Mouse (Mus musculus) heart, embryonic 13.5 days (tissue): ENCODE measurements at regions not wholly inside any gene's neighbourhood (a gene's known extent, or its start where the extent isn't known, plus 50 kb on each side); places are given as distances from the start of the nearest gene placed in this dataset.

Experiments
- ATAC-seq: fragments of 200-750 bp; cut with Nextera tagmentation; 2 replicates; pipeline ENCODE4 v1.8.0; 2017; ENCODE audit warnings: moderate TSS enrichment; ENCODE audit not compliant: insufficient number of reproducible peaks, low FRiP score, low TSS enrichment; ENCODE audit errors: extremely low read depth
- H3K27ac ChIP-seq: fragments of 300-500 bp; sonication (generic); replicated peaks from 2 replicates; pipeline ENCODE4 v1.5.1; 2015; ENCODE audit warnings: moderate library complexity, mild to moderate bottlenecking, inconsistent platforms
- H3K27me3 ChIP-seq: fragments of 300-500 bp; sonication (generic); replicated peaks from 2 replicates; pipeline ENCODE4 v1.6.1; 2015; ENCODE audit warnings: mild to moderate bottlenecking, inconsistent platforms
- H3K36me3 ChIP-seq: fragments of 300-500 bp; sonication (generic); 2 replicates; pipeline ENCODE4 v1.6.1; 2015; ENCODE audit warnings: mild to moderate bottlenecking, inconsistent platforms
- H3K4me1 ChIP-seq: fragments of 300-500 bp; sonication (generic); 2 replicates; pipeline ENCODE4 v1.6.1; 2015; ENCODE audit warnings: inconsistent platforms
- H3K4me2 ChIP-seq: fragments of 300-500 bp; sonication (generic); 2 replicates; pipeline ENCODE4 v1.6.1; 2015; ENCODE audit warnings: inconsistent platforms, mild to moderate bottlenecking, moderate library complexity
- H3K4me3 ChIP-seq: fragments of 300-500 bp; sonication (generic); 2 replicates; pipeline ENCODE4 v1.5.1; 2015; ENCODE audit warnings: moderate library complexity, mild to moderate bottlenecking, inconsistent platforms
- H3K9ac ChIP-seq: fragments of 300-500 bp; sonication (generic); 2 replicates; pipeline ENCODE4 v1.6.1; 2015; ENCODE audit warnings: inconsistent platforms, mild to moderate bottlenecking, moderate library complexity
- H3K9me3 ChIP-seq: fragments of 300-500 bp; sonication (generic); 2 replicates; pipeline ENCODE4 v1.6.1; 2016; ENCODE audit warnings: inconsistent platforms
- WGBS: fragments of 180-500 bp; shearing (Covaris S2); methylation state at CpG from one replicate; pipeline ENCODE4 v1.1.7; 2015; ENCODE audit warnings: mixed read lengths; 5-methylcytosine and 5-hydroxymethylcytosine counted together

- Histone ChIP-seq H3K27me3 (no peaks in the 10 kb centered on the region), H3K36me3 (no peaks in the 10 kb centered on the region), H3K9ac (no peak overlapping the region), H3K4me3 (no peak overlapping the region), H3K4me1 (peaks cover 5% of the 10 kb centered on the region; the same call in 1 of the 2 replicates), H3K4me2 (no peak overlapping the region), H3K27ac (no peak overlapping the region), H3K9me3 (no peaks in the 10 kb centered on the region)
- no peak for ATAC-seq
- WGBS: 44% methylated on average over 1 of the region's 1 CpGs
These were observed 125.7 kb downstream of the Qrsl1 start for GRCm38 (mm10) chr10:43775807-43776206.

GRCm38 (mm10) chr10:43777612-43778600 is 123.6 kb downstream of the Qrsl1 start:
- Histone ChIP-seq H3K4me1 (peaks cover 5% of the 10 kb centered on the region; the same call in 1 of the 2 replicates), H3K9me3 (peaks cover 7% of the 10 kb centered on the region), H3K4me2 (no peak overlapping the region), H3K36me3 (no peaks in the 10 kb centered on the region), H3K9ac (no peak overlapping the region), H3K4me3 (no peak overlapping the region), H3K27ac (no peak overlapping the region), H3K27me3 (no peaks in the 10 kb centered on the region)
- 82% methylated on average over 28 of the region's 28 CpGs for WGBS
- ATAC-seq: no peak

GRCm38 (mm10) chr10:43780571-43780970 is 121.0 kb downstream of the Qrsl1 start:
- 88% methylated on average over 4 of the region's 4 CpGs for WGBS
- Histone ChIP-seq H3K4me3 (no peak overlapping the region), H3K36me3 (no peaks in the 10 kb centered on the region), H3K9ac (no peak overlapping the region), H3K27me3 (no peaks in the 10 kb centered on the region), H3K4me1 (peaks cover 5% of the 10 kb centered on the region; the same call in 1 of the 2 replicates), H3K4me2 (no peak overlapping the region), H3K9me3 (peaks cover 13% of the 10 kb centered on the region), H3K27ac (no peak overlapping the region)
- ATAC-seq: no peak

GRCm38 (mm10) chr10:43783304-43783703 is 118.2 kb downstream of the Qrsl1 start:
- H3K36me3 ChIP-seq: no peaks in the 10 kb centered on the region
- H3K4me2 ChIP-seq: no peak overlapping the region
- no peak overlapping the region for H3K27ac ChIP-seq
- WGBS: 76% methylated on average over 3 of the region's 3 CpGs
- no peak overlapping the region for H3K9ac ChIP-seq
- peaks cover 5% of the 10 kb centered on the region; the same call in 1 of the 2 replicates for H3K4me1 ChIP-seq
- no peak overlapping the region for H3K4me3 ChIP-seq
- H3K27me3 ChIP-seq: no peaks in the 10 kb centered on the region
- no peak for ATAC-seq
- peaks cover 13% of the 10 kb centered on the region for H3K9me3 ChIP-seq

GRCm38 (mm10) chr10:43790780-43791179 is 110.8 kb downstream of the Qrsl1 start:
- Histone ChIP-seq H3K36me3 (no peaks in the 10 kb centered on the region), H3K4me3 (no peak overlapping the region), H3K9ac (no peak overlapping the region), H3K27me3 (no peaks in the 10 kb centered on the region), H3K27ac (no peak overlapping the region), H3K4me2 (no peak overlapping the region), H3K9me3 (no peaks in the 10 kb centered on the region), H3K4me1 (no peaks in the 10 kb centered on the region)
- no peak for ATAC-seq
- 82% methylated on average over 4 of the region's 4 CpGs for WGBS

GRCm38 (mm10) chr10:43791525-43792021 is 110.0 kb downstream of the Qrsl1 start:
- WGBS: 77% methylated on average over 4 of the region's 4 CpGs
- Histone ChIP-seq H3K27ac (no peak overlapping the region), H3K36me3 (no peaks in the 10 kb centered on the region), H3K4me2 (no peak overlapping the region), H3K9ac (no peak overlapping the region), H3K4me1 (no peaks in the 10 kb centered on the region), H3K27me3 (no peaks in the 10 kb centered on the region), H3K9me3 (no peaks in the 10 kb centered on the region), H3K4me3 (no peak overlapping the region)
- ATAC-seq: no peak

- Histone ChIP-seq H3K36me3 (no peaks in the 10 kb centered on the region), H3K27me3 (no peaks in the 10 kb centered on the region), H3K4me2 (no peak overlapping the region), H3K4me1 (no peaks in the 10 kb centered on the region), H3K9ac (no peak overlapping the region), H3K4me3 (no peak overlapping the region), H3K9me3 (0 out of 2 replicates have a peak, but pooled peaks cover 3% of the 10 kb centered on the region), H3K27ac (no peak overlapping the region)
- ATAC-seq: no peak
- 71% methylated on average over 3 of the region's 3 CpGs for WGBS
These were observed 108.9 kb downstream of the Qrsl1 start for GRCm38 (mm10) chr10:43792618-43793017.

GRCm38 (mm10) chr10:43794587-43794986 is 107.0 kb downstream of the Qrsl1 start:
- Histone ChIP-seq H3K4me2 (no peak overlapping the region), H3K9me3 (0 out of 2 replicates have a peak, but pooled peaks cover 3% of the 10 kb centered on the region), H3K27ac (no peak overlapping the region), H3K4me1 (no peaks in the 10 kb centered on the region), H3K9ac (no peak overlapping the region), H3K36me3 (no peaks in the 10 kb centered on the region), H3K4me3 (no peak overlapping the region), H3K27me3 (no peaks in the 10 kb centered on the region)
- no peak for ATAC-seq
- 64% methylated on average over 9 of the region's 9 CpGs for WGBS

GRCm38 (mm10) chr10:43800077-43800476 is 101.5 kb downstream of the Qrsl1 start:
- H3K4me1 ChIP-seq: no peaks in the 10 kb centered on the region
- no peak for ATAC-seq

GRCm38 (mm10) chr10:43815291-43815690 is 86.3 kb downstream of the Qrsl1 start:
- Histone ChIP-seq H3K27me3 (no peaks in the 10 kb centered on the region), H3K36me3 (no peaks in the 10 kb centered on the region), H3K27ac (no peak overlapping the region), H3K4me3 (no peak overlapping the region), H3K4me1 (0 out of 2 replicates have a peak, but pooled peaks cover 4% of the 10 kb centered on the region), H3K4me2 (no peak overlapping the region), H3K9ac (no peak overlapping the region), H3K9me3 (no peaks in the 10 kb centered on the region)
- 41% methylated on average over 5 of the region's 5 CpGs for WGBS
- no peak for ATAC-seq

More at GRCm38 (mm10) chr10:43800077-43800476, 101.5 kb downstream of the Qrsl1 start:
- Histone ChIP-seq H3K4me3 (no peak overlapping the region), H3K36me3 (no peaks in the 10 kb centered on the region), H3K9me3 (0 out of 2 replicates have a peak, but pooled peaks cover 3% of the 10 kb centered on the region), H3K27ac (no peak overlapping the region), H3K4me2 (no peak overlapping the region), H3K27me3 (no peaks in the 10 kb centered on the region), H3K9ac (no peak overlapping the region)
- WGBS: 57% methylated on average over 3 of the region's 3 CpGs

- Histone ChIP-seq H3K27ac (no peak overlapping the region), H3K9ac (no peak overlapping the region), H3K4me1 (0 out of 2 replicates have a peak, but pooled peaks cover 4% of the 10 kb centered on the region), H3K36me3 (no peaks in the 10 kb centered on the region), H3K9me3 (no peaks in the 10 kb centered on the region), H3K4me2 (no peak overlapping the region), H3K4me3 (no peak overlapping the region), H3K27me3 (no peaks in the 10 kb centered on the region)
- 69% methylated on average over 9 of the region's 9 CpGs for WGBS
- no peak for ATAC-seq
These were observed 83.9 kb downstream of the Qrsl1 start for GRCm38 (mm10) chr10:43817522-43818198.
